Comparison of ENCODE assay signal across 8 mouse cellular contexts in genomic region chr7:128246496-128247391, GRCm38 (mm10). TPM values are rescaled to one million over a fixed set of nuclear protein-coding genes. Genes with fewer than 3 reads are reported as not detected.
DNase-seq lines count a peak whose midpoint lies in the region; ATAC-seq and TF ChIP-seq lines count a peak whose summit lies in the region.

Gene Tgfb1i1 (plus strand): TSS chr7:128246812.

- peak within 1 kb of the TSS; percentile 62 for H3K4me2 ChIP-seq in hindbrain, embryonic 13.5 days
- peak within 1 kb of the TSS; percentile 65 for H3K4me2 ChIP-seq in limb, embryonic 11.5 days (ENCODE audit: low read depth, severe bottlenecking)
- H3K4me2 ChIP-seq in midbrain, embryonic 13.5 days (replicated peaks): peak within 1 kb of the TSS; percentile 62

- no peaks in the 10 kb centered on the region for H3K9me3 ChIP-seq in hindbrain, embryonic 13.5 days
- no peaks in the 10 kb centered on the region for H3K9me3 ChIP-seq in limb, embryonic 11.5 days (ENCODE audit: control insufficient read depth, low read length)
- no peaks in the 10 kb centered on the region for H3K9me3 ChIP-seq in midbrain, embryonic 13.5 days

- no peak for TF ChIP-seq CTCF in kidney, adult 2 months (conservative IDR thresholded peaks at IDR 0.05; ENCODE audit: insufficient read depth, insufficient read length, low read depth, low read length)

- WGBS in kidney, adult 2 months: 10% methylated on average over 25 of the region's 30 CpGs
- WGBS in hindbrain, embryonic 13.5 days: 2% methylated on average over 24 of the region's 30 CpGs
- WGBS in limb, embryonic 11.5 days: 3% methylated on average over 26 of the region's 30 CpGs
- WGBS in midbrain, embryonic 13.5 days: 1% methylated on average over 28 of the region's 30 CpGs

- 0 out of 2 replicates have a peak, but pooled peaks have one; percentile 7 for ATAC-seq in common myeloid progenitor, adult 5-6 weeks (replicated peaks; ENCODE audit: low read depth, poor library complexity, severe bottlenecking)
- peak; percentile 54 for ATAC-seq in hindbrain, embryonic 13.5 days (ENCODE audit: low FRiP score)
- ATAC-seq in limb, embryonic 11.5 days (ENCODE audit: insufficient number of reproducible peaks, low FRiP score, low TSS enrichment, low read depth): peak; percentile 65; the same call in 1 of the 2 replicates
- peak; percentile 55 for ATAC-seq in midbrain, embryonic 13.5 days

- peak within 1 kb of the TSS; percentile 94 for H3K27ac ChIP-seq in kidney, adult 2 months (ENCODE audit: insufficient read depth, low read depth, low read length)
- H3K27ac ChIP-seq in hindbrain, embryonic 13.5 days: peak within 1 kb of the TSS; percentile 78
- no peak within 1 kb of the TSS for H3K27ac ChIP-seq in limb, embryonic 11.5 days (replicated peaks; ENCODE audit: low read depth, low read length)
- peak within 1 kb of the TSS; percentile 76 for H3K27ac ChIP-seq in midbrain, embryonic 13.5 days

- no peaks in the 10 kb centered on the region for H3K4me1 ChIP-seq in kidney, adult 2 months (ENCODE audit: control insufficient read depth, insufficient read depth, low read length)
- peaks cover 24% of the 10 kb centered on the region for H3K4me1 ChIP-seq in hindbrain, embryonic 13.5 days (replicated peaks)
- H3K4me1 ChIP-seq in limb, embryonic 11.5 days (ENCODE audit: control insufficient read depth, insufficient read depth, low read length): peaks cover 6% of the 10 kb centered on the region; the same call in 1 of the 2 replicates
- H3K4me1 ChIP-seq in midbrain, embryonic 13.5 days (replicated peaks): peaks cover 16% of the 10 kb centered on the region

- H3K27me3 ChIP-seq in kidney, adult 2 months (replicated peaks; ENCODE audit: control insufficient read depth, insufficient read depth, low read length): no peaks in the 10 kb centered on the region
- H3K27me3 ChIP-seq in hindbrain, embryonic 13.5 days: peaks cover 7% of the 10 kb centered on the region; the same call in 1 of the 2 replicates
- no peaks in the 10 kb centered on the region for H3K27me3 ChIP-seq in limb, embryonic 11.5 days (ENCODE audit: control insufficient read depth, insufficient read depth, low read length)
- H3K27me3 ChIP-seq in midbrain, embryonic 13.5 days: peaks cover 37% of the 10 kb centered on the region

- peak within 1 kb of the TSS; percentile 65 for H3K4me3 ChIP-seq in kidney, adult 2 months (ENCODE audit: insufficient read depth, low read depth, low read length)
- peak within 1 kb of the TSS; percentile 41 for H3K4me3 ChIP-seq in hindbrain, embryonic 13.5 days
- H3K4me3 ChIP-seq in limb, embryonic 11.5 days (ENCODE audit: low read depth, low read length): peak within 1 kb of the TSS; percentile 38
- peak within 1 kb of the TSS; percentile 42 for H3K4me3 ChIP-seq in midbrain, embryonic 13.5 days (replicated peaks)

- H3K36me3 ChIP-seq in kidney, adult 2 months (ENCODE audit: control insufficient read depth, insufficient read depth, low read length): peaks cover 2% of the 10 kb centered on the region
- peaks cover 31% of the 10 kb centered on the region for H3K36me3 ChIP-seq in hindbrain, embryonic 13.5 days
- peaks cover 13% of the 10 kb centered on the region for H3K36me3 ChIP-seq in limb, embryonic 11.5 days (ENCODE audit: control insufficient read depth, insufficient read depth, low read length)
- peaks cover 27% of the 10 kb centered on the region for H3K36me3 ChIP-seq in midbrain, embryonic 13.5 days

- TF ChIP-seq POLR2A in kidney, adult 2 months (IDR thresholded peaks at IDR 0.05; ENCODE audit: low read depth, low read length): peak; percentile 8

- peak within 1 kb of the TSS; percentile 68 for H3K9ac ChIP-seq in hindbrain, embryonic 13.5 days
- peak within 1 kb of the TSS; percentile 61 for H3K9ac ChIP-seq in limb, embryonic 11.5 days (ENCODE audit: low read length)
- H3K9ac ChIP-seq in midbrain, embryonic 13.5 days (replicated peaks): peak within 1 kb of the TSS; percentile 65

- peak; percentile 66 for DNase-seq in kidney, adult 2 months
- no peak for DNase-seq in kidney, adult 11 months
- DNase-seq in frontal cortex, postnatal 36 days (ENCODE audit: low spot score in 2 of 2): peak; percentile 62 to 65
- DNase-seq in limb, embryonic 11.5 days (ENCODE audit: low spot score): peak; percentile 64
- DNase-seq in telencephalon, adult 2 months (ENCODE audit: low read depth, low spot score): peak; percentile 58

RNA-seq across cellular contexts. Expression of gene Tgfb1i1, which starts in this region (rescaled TPM):
- polyA plus RNA-seq in kidney, adult 2 months (2012; rRNA removed): 15.1 and 16.1 TPM in 2 replicates
- 0.32 and 0.63 TPM in 2 replicates for total RNA-seq in common myeloid progenitor, adult 5-6 weeks (2017)
- polyA plus RNA-seq in hindbrain, embryonic 13.5 days (2015; fragmentation: Nextera tagmentation; extraction: Ambion mirVana): 27.9 and 31.0 TPM in 2 replicates
- 14.3 and 15.6 TPM in 2 replicates for polyA plus RNA-seq in limb, embryonic 11.5 days (2014; fragmentation: Nextera tagmentation; extraction: Ambion mirVana)
- polyA plus RNA-seq in midbrain, embryonic 13.5 days (2015; fragmentation: Nextera tagmentation; extraction: Ambion mirVana): 21.7 and 23.0 TPM in 2 replicates

Comparison
In these comparisons a context has a peak if more than half of its experiments do, and no peak if none do; other contexts are left out.
1. Peak in ATAC-seq in common myeloid progenitor, adult 5-6 weeks; RNA of the gene not detected or under 1 TPM.
2. ATAC-seq: peak in every context shown above with its lines; median percentile 65 in limb, embryonic 11.5 days; 55 in midbrain, embryonic 13.5 days; 54 in hindbrain, embryonic 13.5 days; 7 in common myeloid progenitor, adult 5-6 weeks.